Mouse (Mus musculus): ENCODE results near the gene Dnajb3.
A peak's percentile ranks its signal among the peaks of the same experiment; 100 is the strongest.

Dnajb3 gene

DNA sequence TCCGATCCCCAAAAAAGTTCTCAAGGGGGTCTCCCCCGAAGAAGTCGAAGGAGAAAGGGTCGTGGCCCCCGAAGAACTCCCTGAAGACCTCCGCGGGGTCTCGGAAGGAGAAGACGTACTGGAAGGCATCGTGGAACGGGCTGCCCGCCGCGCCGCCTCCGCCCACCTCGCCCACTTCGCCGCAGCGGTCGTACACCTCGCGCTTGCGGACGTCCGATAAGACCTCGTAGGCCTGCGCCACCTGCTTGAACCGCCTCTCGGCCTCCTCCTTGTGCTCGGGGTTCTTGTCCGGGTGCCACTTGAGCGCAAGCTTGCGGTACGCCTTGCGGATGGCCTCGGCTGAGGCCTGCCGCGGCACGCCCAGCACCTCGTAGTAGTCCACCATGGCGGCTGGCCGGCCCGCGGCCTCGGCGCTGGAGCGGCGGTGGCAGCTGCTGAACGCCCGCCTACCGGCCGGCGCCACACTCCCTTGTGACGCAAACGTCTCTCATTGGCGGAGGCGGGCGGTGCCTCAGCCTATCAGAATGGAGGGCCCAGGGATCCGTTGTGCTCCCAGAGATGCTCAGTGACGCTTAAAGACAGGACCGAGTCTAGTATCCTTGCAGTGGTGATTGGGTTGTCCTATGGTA lies at the start of gene Dnajb3:
TSS of gene Dnajb3 (minus strand) at position 489 of the 629 bp plus-strand sequence.
- DNase-seq = peak; percentile 86

DNA sequence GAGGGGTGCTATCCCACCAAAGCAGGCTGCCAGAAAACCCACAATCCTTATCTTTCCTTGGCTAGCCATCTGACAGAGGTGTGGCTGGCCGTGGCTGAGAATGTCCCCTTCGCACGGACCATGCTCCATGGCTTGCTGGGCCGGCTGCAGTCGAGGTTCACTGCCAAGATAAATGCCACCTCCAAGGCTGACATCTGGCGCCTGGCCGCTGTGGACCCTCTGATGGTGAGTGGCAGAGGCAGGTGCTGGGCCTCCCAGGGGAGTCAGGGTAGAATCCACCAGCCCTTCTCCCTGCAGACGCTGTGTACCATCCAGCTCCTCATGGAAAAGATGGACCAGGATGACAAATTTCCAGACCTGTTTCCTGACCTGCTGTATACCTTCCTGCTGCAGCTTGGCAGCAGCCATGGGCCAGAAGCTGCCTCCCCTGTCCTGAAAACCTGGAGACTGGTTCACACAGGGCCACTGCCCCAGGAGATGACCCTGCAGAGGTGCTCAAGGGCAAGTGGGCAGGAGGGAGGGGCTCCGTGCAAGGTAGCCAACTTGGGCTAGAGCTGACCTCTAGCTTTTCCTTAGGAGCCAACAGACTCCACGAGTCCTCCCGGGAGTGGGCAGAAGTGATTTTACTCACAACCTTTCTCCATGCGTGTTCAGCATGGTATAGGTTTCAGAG lies 49.3 kb upstream of the Dnajb3 start:
- DNase-seq = no peak

GRCm38 (mm10) chr1:88253540-88253939 lies 48.0 kb upstream of the Dnajb3 start:
- DNase-seq = no peak

GRCm38 (mm10) chr1:88253106-88253505 lies 47.5 kb upstream of the Dnajb3 start:
- DNase-seq = no peak

DNA sequence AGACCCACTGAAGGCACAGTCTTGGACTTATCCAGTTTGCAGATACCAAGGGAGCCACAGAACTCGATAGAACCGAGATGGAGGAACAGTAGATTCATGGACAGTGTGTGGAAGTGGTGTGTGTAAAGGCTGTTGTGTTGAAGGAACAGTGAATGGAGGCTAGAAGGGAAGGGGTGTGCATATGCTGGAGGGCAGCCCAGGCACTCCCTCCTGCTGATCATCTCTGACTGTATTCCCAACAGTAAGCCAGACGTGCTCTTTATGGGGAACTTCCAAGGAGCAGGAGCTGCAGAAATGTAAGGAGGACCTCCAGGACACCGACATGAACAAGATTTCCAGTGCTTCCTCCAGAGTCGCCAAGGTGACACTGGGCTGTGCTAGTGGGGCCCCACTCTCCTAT lies 44.4 kb upstream of the Dnajb3 start:
- DNase-seq = no peak

- DNase-seq = no peak
These were observed 44.0 kb upstream of the Dnajb3 start for GRCm38 (mm10) chr1:88249596-88249995.

- DNase-seq = no peak
These were observed 43.1 kb upstream of the Dnajb3 start for GRCm38 (mm10) chr1:88248658-88249057.

- DNase-seq = no peak
These were observed 42.1 kb upstream of the Dnajb3 start for GRCm38 (mm10) chr1:88247660-88248059.

DNA sequence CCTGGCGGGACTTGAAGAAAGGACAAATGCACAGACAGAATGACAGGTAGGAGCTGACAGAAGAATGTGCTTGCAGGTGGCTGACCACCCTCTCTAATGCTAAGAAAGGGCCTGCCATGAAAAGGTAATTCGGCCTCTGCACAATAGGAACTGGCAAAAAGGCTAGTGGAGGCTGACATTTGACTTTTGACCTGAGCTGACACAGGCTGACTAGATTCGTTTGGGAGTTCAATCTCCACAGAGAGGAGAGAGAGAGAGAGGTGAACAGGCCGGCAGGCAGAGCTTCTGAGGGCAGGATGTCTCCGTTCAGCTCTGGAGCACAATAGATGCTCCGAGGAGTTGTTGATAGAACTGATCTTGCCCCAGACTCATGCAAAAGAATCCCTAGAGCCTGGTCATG lies 40.8 kb upstream of the Dnajb3 start:
- DNase-seq = no peak

GRCm38 (mm10) chr1:88245881-88246280 lies 40.3 kb upstream of the Dnajb3 start:
- DNase-seq = no peak

- no peak for DNase-seq
These were observed 38.3 kb upstream of the Dnajb3 start for GRCm38 (mm10) chr1:88243861-88244260.

- DNase-seq = no peak
These were observed 35.0 kb upstream of the Dnajb3 start for GRCm38 (mm10) chr1:88240579-88240978.

GRCm38 (mm10) chr1:88240072-88240471 lies 34.5 kb upstream of the Dnajb3 start:
- no peak for DNase-seq

DNA sequence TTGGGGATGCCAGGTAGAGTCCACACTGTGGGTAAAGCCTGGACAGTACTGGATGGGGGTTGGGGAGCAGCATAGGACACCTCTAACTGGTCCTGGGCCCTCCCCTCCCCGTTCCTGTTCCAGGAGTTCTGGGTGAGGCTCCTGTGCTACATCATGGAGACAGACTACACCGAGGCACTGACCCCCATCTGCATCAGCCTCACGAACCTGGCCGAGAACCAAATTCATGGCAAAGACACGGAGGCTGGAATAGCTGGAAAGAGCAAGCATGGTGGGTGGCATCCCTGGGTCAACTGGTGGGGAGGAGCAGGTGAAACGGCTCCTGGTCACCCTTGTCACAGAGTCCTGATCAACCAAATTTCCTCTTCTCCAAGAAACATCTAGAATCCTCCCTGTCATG lies 33.2 kb upstream of the Dnajb3 start:
- DNase-seq = no peak

DNA sequence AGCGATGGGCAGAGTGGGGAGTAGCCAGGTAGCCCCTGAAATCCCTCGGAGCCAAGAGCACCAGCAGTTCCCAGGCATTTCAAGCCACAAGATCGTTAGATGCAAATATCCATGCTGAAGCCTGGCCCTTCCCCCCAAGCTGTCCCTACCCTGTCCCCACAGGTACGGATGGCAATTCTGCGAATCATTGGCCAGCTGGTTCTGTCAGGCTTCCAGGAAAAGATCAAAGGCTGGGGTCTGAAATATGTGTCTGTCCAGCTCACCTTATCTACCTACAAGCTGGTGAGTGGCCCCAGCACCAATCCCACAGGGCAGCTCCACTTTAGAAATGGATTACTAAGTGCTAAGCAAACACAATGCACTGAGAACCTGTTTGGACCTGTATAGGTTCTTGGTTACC lies 31.7 kb upstream of the Dnajb3 start:
- no peak for DNase-seq

DNA sequence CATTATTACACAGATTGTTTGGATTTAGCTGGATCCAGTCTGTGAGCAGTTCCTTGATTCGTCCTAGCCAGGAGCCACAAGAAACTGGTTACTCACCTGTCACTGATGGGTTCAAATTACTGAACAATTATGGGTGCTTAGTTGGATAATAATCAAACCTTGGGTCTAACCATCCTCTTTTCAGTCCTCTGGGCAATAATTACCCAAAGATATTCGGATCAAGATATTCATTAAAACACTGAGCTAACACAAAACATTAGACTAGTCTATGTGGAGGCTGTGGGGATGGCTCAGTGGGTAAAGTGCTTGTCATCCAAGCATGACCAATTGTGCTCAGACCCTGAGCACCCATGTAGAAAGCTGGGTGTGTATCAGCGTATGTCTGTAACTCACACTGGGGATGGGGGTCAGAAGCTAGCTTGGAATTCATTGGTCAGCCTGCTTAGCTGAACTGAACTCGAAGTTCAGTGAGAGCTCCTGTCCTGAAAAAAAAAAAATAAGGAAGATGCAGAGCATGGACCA lies 30.4 kb upstream of the Dnajb3 start:
- DNase-seq = no peak

DNA sequence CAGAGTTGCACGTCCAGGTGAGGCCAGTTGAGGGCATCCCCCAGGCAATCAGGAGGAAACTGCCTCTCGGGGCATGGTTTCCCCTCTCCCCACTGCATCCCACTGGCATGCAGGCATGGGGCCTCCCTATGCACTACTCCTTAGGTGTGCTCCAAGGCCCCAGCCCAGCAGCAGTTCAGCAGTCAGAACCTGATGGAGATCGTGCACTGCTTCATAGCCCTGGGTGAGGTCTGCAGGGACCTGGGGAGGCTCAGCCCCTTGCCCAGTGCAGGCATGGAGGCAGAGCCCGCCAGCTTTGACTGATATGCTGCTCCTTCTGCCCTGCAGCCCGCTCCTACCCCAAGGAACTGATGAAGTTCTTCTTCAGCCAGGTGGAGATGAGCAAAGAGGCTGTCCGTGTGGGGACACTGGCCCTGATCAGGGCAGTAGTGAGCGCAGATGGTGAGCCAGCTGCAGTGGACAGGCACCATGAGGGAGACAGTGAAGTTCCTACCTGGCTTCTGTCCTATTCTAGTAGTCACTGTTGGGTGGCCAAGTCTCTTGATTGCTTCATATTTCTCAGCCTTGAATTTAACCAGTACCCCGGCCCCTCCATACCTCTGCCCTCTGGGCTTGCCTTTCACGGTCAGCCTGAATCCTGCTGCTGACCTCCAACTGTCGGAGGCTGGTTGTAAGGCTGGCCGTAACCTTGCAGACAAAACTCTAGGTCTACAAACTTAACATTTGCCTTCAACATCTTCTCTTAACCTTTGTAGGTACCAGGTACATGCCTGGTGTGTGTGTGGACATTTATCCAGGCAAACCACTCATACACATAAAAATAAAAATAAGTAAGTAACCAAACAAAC lies 29.7 kb upstream of the Dnajb3 start:
- no peak for DNase-seq

DNA sequence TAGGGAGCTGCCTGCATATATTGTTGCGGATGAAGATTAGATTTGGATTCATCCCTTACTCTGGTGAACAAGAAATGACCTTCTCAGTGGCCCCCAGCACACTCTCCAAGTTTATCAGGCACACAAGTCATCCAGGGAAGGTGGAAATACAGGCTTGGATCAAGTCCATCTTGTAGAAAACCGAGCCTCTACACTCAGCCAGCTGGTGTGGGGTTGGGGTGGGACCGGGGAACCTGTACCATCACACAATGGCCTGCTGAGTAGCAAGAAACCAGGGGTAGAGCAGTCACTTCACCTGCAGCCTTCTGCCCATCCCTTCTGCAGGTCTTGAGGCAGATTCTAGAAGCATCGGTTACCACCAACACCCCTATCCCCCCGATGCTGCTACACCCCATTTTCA lies 29.1 kb upstream of the Dnajb3 start:
- no peak for DNase-seq

DNA sequence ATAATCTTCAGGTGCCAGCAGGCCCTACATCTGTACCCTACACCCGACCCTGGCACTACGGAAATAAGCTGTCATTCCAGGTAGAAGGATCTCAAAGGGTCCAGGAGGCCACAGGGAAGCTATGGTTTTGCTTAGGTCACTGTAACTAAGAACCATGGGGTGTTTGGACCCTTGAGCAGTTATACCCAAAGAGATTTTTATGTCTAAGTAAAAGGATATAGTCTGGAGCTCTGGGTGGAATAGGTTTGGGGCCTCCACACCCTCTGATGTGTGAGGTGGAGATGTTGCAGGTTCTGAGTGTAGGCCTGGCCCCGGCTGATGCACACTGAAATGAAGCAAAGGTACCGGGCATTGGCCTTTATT lies 28.6 kb upstream of the Dnajb3 start:
- DNase-seq = no peak

GRCm38 (mm10) chr1:88233421-88234247 lies 28.1 kb upstream of the Dnajb3 start:
- no peak for DNase-seq

GRCm38 (mm10) chr1:88232664-88233380 lies 27.2 kb upstream of the Dnajb3 start:
- no peak for DNase-seq

Data from thymus, postnatal 25 days (tissue).